Mouse (Mus musculus): ENCODE measurements around the gene Ubxn2a.

The Ubxn2a gene

GRCm38 (mm10) chr12:4878296-4878783, 29.2 kb downstream of the Ubxn2a start:
- peak; percentile 87 for DNase-seq

DNA sequence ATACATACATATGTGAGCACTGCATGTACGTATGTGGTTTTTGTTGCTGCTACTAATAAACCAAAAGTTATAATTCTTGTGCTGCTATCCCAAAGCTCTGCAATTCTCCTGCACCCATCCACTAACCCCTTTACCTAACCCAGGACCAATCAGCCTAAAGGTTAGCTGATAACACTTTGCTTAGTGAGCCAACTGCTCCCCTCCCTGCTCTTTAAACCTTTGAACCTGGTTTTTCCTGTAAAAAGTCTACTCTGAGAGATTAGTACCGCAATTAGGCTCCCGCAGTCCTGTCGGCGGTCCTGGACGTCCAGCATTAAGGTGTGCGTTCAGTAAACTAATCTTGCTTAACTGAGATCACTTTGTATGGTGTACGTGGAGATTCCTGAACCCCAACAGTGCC, 31.9 kb downstream of the Ubxn2a start:
- DNase-seq: peak; percentile 76

- peak; percentile 97 for DNase-seq
Observed at GRCm38 (mm10) chr12:4874161-4874927, 33.2 kb downstream of the Ubxn2a start, which contains the start of gene Mfsd2b. Gene Mfsd2b (minus strand): TSS chr12:4874359.

- peak; percentile 83 for DNase-seq
Observed at GRCm38 (mm10) chr12:4873531-4873930, 34.0 kb downstream of the Ubxn2a start.

- peak; percentile 56 for DNase-seq
Observed at GRCm38 (mm10) chr12:4872983-4873477, 34.5 kb downstream of the Ubxn2a start.

DNA sequence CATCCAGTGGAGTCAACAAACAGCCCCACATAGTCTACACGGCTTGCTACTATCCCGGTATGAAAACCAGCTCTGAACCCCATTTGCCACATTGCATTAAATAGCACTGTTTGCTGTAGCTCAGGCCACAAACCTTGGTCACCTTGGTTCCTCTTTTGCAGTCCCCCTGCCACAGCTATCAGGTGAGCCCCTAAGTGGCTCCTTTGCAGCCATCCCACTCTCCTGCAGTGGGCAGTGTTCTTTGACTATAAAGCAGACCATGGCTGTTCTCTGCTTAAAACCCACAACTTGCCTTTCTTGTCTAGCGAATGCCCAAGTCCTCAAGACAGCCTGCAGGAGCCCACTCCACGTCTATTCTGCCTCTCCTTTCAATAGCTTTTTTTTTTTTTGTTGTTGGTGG, 35.2 kb downstream of the Ubxn2a start:
- peak; percentile 27 for DNase-seq

DNA sequence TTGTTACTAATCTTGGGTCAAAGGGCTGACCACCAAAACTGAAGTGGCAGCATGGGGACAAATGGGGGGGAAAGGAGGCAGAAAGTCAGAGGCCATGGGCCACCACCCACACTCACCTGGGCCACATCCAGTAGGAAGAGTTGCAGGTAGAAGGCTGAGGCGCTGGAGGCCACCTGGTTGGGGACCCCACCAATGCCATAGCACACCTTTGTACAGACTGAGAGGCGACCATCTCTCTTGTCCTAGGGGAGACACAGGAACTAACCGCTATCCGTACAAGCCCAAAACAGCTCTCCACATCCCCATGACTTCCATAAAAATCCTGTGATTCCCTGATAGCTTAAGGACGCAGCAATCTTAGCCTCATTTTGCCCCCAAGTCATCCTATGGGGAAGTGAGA, 36.2 kb downstream of the Ubxn2a start:
- DNase-seq: peak; percentile 72

- DNase-seq: peak; percentile 79
Observed at GRCm38 (mm10) chr12:4868924-4869323, 38.6 kb downstream of the Ubxn2a start.

DNA sequence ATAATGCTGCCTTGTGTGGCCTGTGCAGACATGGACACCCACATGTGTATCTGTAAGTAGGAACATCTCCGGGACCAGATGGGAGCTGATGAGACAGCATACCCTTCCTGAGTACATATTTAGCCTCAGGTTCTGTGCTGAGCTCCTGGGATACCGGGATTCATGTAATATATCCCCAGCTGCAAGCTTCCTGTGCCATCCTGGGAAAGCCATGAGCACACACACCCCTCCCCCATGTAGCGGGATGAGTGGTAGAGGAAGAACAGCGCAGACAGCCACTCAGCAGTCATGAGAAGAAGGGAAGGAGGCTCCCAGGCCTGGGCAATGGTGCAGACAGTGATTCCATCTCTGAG, 43.2 kb downstream of the Ubxn2a start:
- DNase-seq: no peak

DNA sequence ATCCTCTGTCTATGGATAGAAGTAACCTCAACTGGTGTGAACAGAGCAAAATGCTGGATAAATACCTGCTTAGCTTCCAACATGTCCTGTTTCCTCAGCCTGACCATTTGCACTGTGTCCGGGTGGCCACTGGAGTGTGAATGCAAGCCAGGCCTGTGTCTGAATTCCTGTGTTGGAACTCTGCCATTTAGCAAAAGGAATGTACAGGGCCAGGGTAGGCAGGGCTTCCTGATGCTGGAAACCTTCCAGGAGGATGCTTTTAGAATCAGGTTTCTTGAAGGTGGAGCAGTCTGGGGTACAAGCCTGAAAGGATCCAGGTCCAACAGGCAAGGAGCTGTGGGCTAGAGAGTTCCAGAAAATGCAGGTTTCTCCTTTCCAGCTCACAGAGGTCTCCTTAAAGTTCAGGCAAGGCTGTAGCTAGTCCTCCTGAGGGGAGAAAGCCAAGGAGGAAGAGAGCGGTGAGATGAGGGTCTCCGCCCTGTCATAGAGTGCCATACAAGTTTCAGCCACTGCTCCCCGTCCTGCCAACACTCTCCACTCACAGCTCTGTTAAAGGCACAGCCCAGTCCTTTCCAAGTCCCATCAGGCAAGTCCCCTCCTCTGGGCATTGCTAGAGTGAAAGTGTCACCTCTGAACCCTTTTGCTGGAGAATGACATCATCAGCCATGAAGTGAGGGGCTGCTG, 43.7 kb downstream of the Ubxn2a start:
- peak; percentile 93 for DNase-seq

GRCm38 (mm10) chr12:4862672-4863071, 44.8 kb downstream of the Ubxn2a start:
- no peak for DNase-seq

GRCm38 (mm10) chr12:4859241-4859914, 48.1 kb downstream of the Ubxn2a start:
- DNase-seq: no peak

DNA sequence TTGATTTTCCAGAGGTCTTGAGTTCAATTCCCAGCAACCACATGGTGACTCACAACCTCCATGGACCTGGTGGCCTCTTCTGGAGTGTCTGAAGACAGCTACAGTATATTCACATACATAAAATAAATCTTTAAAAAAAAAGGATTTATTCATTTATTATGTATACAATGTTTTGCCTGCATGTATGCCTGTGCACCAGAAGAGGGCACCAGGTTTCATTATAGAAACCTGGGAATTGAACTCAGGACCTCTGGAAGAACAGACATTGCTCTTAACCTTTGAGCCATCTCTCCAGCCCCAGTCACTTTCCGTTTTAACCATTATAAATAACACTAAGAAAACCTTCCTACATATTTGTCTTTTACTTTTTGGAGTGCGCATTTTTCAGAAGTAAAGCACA, 50.7 kb downstream of the Ubxn2a start:
- no peak for DNase-seq

DNA sequence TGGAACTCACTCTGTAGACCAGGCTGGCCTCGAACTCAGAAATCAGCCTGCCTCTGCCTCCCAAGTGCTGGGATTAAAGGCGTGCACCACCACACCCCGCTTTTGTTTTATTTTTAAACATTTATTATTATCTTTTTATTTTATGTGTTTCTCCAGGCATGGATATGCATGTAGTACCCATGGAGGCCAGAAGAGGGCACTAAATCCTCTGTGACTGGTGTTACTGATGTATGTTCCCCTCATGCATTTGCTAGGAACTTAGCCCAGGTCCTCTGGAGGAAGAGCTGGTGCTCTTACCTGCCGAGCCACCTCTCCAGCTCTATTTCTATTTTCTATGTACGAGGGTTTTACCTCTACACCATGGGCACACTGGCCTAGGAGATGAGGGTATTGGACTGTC, 51.3 kb downstream of the Ubxn2a start:
- no peak for DNase-seq

DNA sequence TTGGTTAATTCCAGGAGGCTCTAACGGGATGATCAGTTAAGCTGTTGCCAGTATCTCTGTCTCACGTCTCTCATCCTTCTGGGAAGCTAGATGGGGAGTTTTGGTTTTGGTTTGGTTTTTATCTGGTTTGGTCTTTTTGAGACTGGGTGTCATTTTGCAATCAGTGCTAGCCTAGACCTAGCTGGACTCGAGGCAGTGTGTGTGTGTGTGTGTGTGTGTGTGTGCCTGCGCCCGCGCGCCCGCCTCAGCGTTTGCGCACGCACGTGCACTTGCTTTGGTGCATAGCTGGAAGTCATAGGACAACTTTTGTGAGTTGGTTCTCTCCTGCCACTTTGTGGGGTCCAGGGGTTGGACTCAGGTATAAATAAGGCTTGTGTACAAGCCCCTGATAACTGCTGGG, 63.8 kb downstream of the Ubxn2a start:
- DNase-seq: no peak

- peak; percentile 99 for DNase-seq
Observed at GRCm38 (mm10) chr12:4842890-4843597, 64.5 kb downstream of the Ubxn2a start, which contains the start of gene Wdcp. Gene Wdcp (plus strand): TSS chr12:4843303.

- DNase-seq: no peak
Observed at GRCm38 (mm10) chr12:4842456-4842855, 65.0 kb downstream of the Ubxn2a start.

- peak; percentile 96 for DNase-seq
Observed at GRCm38 (mm10) chr12:4841392-4841887, 66.1 kb downstream of the Ubxn2a start, which contains the start of gene Fkbp1b. Gene Fkbp1b (minus strand): TSS chr12:4841591.

- peak; percentile 95 for DNase-seq
Observed at GRCm38 (mm10) chr12:4840741-4841140, 66.8 kb downstream of the Ubxn2a start.

- peak; percentile 91 for DNase-seq
Observed at GRCm38 (mm10) chr12:4840010-4840409, 67.5 kb downstream of the Ubxn2a start.

DNA sequence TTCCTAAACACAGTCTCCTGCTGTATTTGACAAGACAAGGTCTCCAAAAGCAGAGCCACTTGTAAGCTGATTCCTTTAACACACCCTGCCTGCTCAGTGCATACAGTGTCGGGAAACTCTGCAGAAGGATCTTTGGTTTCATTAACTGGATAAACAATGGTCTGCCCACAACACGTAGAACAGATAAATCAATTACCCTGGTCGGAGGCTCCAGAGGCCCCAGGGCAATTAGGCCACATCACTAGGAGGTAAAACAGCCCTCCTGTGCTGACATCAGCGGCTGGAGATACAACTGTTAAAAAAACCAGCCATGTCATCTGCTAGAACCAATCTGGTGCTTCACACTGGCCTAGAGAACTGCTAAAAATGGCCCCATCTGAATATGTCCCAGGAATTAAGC, 70.5 kb downstream of the Ubxn2a start:
- DNase-seq: no peak

Measured in heart, adult 11 months (tissue).